ENCODE assay signal across 8 mouse cellular contexts in the genomic region with DNA sequence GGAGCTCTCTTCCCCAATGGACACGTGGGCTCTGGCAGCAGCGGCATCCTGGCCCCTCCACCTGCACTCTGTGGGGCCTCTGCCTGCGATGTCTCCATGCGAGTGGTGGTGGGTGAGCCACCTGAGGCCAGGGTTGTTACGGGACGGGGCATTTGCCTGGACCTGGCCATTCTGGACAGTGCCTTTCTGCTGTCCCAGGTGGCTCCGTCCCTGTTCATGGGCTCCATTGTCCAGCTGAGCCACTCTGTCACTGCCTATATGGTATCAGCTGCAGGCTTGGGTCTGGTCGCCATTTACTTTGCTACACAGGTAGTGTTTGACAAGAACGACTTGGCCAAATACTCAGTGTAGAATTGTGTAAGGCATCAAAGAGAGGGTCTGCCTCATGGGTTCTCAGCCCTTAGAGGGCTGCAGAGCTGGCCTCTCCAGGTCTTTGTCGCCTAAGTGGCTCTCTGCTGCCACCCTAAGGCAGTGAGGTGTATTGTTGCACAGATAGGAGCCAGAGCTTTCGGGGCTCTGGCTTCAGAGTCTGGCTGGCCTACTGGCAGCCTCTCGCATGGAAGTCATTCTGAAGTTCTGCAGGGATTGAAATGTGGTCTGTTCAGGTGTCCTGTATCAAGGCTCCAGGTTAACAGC. TPM values are rescaled to one million over a fixed set of nuclear protein-coding genes. Genes with fewer than 3 reads are reported as not detected.
DNase-seq lines count a peak whose midpoint lies in the region; ATAC-seq and TF ChIP-seq lines count a peak whose summit lies in the region.

No protein-coding gene starts in this region.

- H3K27ac ChIP-seq in forebrain, embryonic 11.5 days (ENCODE audit: low read depth, low read length) = no peak overlapping the region
- no peak overlapping the region for H3K27ac ChIP-seq in hindbrain, embryonic 11.5 days (ENCODE audit: low read depth, low read length)
- H3K27ac ChIP-seq in lung, embryonic 14.5 days (ENCODE audit: low read depth) = no peak overlapping the region

- TF ChIP-seq CTCF in E14TG2a.4 (conservative IDR thresholded peaks at IDR 0.05; ENCODE audit: low read length) = peak; percentile 91
- TF ChIP-seq CTCF in lung, embryonic 14.5 days (IDR thresholded peaks at IDR 0.05; ENCODE audit: low read depth) = peak; percentile 88

- no peaks in the 10 kb centered on the region for H3K9me3 ChIP-seq in E14TG2a.4 (ENCODE audit: low read length)
- no peaks in the 10 kb centered on the region for H3K9me3 ChIP-seq in forebrain, embryonic 11.5 days (ENCODE audit: control insufficient read depth, low read length)
- no peaks in the 10 kb centered on the region for H3K9me3 ChIP-seq in hindbrain, embryonic 11.5 days (ENCODE audit: control insufficient read depth, low read length)
- H3K9me3 ChIP-seq in lung, embryonic 14.5 days (ENCODE audit: low read depth, low read length) = no peaks in the 10 kb centered on the region

- ATAC-seq in forebrain, embryonic 11.5 days (replicated peaks; ENCODE audit: low FRiP score) = peak; percentile 75
- peak; percentile 72 for ATAC-seq in hindbrain, embryonic 11.5 days (ENCODE audit: low FRiP score)
- peak; percentile 61; the same call in 1 of the 2 replicates for ATAC-seq in lung, embryonic 14.5 days (ENCODE audit: insufficient read depth)

- H3K27me3 ChIP-seq in E14TG2a.4 (ENCODE audit: insufficient read depth, low read length) = peaks cover 16% of the 10 kb centered on the region; the same call in 1 of the 2 replicates
- H3K27me3 ChIP-seq in forebrain, embryonic 11.5 days (ENCODE audit: control insufficient read depth, insufficient read depth, low read length) = no peaks in the 10 kb centered on the region
- no peaks in the 10 kb centered on the region for H3K27me3 ChIP-seq in hindbrain, embryonic 11.5 days (ENCODE audit: control insufficient read depth, insufficient read depth, low read length)
- no peaks in the 10 kb centered on the region for H3K27me3 ChIP-seq in lung, embryonic 14.5 days (ENCODE audit: insufficient read depth, low read length)

- no peak overlapping the region for H3K4me3 ChIP-seq in E14TG2a.4 (replicated peaks; ENCODE audit: low read length)
- H3K4me3 ChIP-seq in forebrain, embryonic 11.5 days (ENCODE audit: low read depth, low read length) = no peak overlapping the region
- no peak overlapping the region for H3K4me3 ChIP-seq in hindbrain, embryonic 11.5 days (ENCODE audit: low read depth, low read length)
- H3K4me3 ChIP-seq in lung, embryonic 14.5 days (ENCODE audit: low read depth, low read length) = no peak overlapping the region

- no peak overlapping the region for H3K4me2 ChIP-seq in forebrain, embryonic 11.5 days (ENCODE audit: low read depth, low read length, severe bottlenecking)
- no peak overlapping the region for H3K4me2 ChIP-seq in hindbrain, embryonic 11.5 days (replicated peaks; ENCODE audit: low read depth, low read length)
- no peak overlapping the region for H3K4me2 ChIP-seq in lung, embryonic 14.5 days

- H3K9ac ChIP-seq in forebrain, embryonic 11.5 days (ENCODE audit: low read length) = no peak overlapping the region
- H3K9ac ChIP-seq in hindbrain, embryonic 11.5 days (ENCODE audit: low read depth, low read length) = no peak overlapping the region
- no peak overlapping the region for H3K9ac ChIP-seq in lung, embryonic 14.5 days

- peaks cover 28% of the 10 kb centered on the region for H3K4me1 ChIP-seq in E14TG2a.4 (replicated peaks; ENCODE audit: low read depth, low read length)
- no peaks in the 10 kb centered on the region; the same call in 1 of the 2 replicates for H3K4me1 ChIP-seq in forebrain, embryonic 11.5 days (replicated peaks; ENCODE audit: control insufficient read depth, insufficient read depth, low read length)
- no peaks in the 10 kb centered on the region for H3K4me1 ChIP-seq in hindbrain, embryonic 11.5 days (replicated peaks; ENCODE audit: control insufficient read depth, insufficient read depth, low read length)
- no peaks in the 10 kb centered on the region for H3K4me1 ChIP-seq in lung, embryonic 14.5 days (ENCODE audit: insufficient read depth)

- no peaks in the 10 kb centered on the region for H3K36me3 ChIP-seq in E14TG2a.4 (ENCODE audit: insufficient read depth, low read length)
- no peaks in the 10 kb centered on the region; the same call in 1 of the 2 replicates for H3K36me3 ChIP-seq in forebrain, embryonic 11.5 days (ENCODE audit: control insufficient read depth, insufficient read depth, low read length)
- H3K36me3 ChIP-seq in hindbrain, embryonic 11.5 days (ENCODE audit: control insufficient read depth, insufficient read depth, low read length) = no peaks in the 10 kb centered on the region
- H3K36me3 ChIP-seq in lung, embryonic 14.5 days (ENCODE audit: insufficient read depth) = no peaks in the 10 kb centered on the region

- peak; percentile 44 for DNase-seq in c-Kit-negative CD71-positive TER-119-positive erythroid progenitor cells, embryonic 14.5 days (ENCODE audit: low read depth, low spot score)
- DNase-seq in forebrain, embryonic 11.5 days (ENCODE audit: low spot score) = peak; percentile 89
- peak; percentile 89 for DNase-seq in hindbrain, embryonic 11.5 days (ENCODE audit: low spot score)
- peak; percentile 57 for DNase-seq in layer of hippocampus, adult 9-10 months (ENCODE audit: low spot score)
- peak; percentile 91 for DNase-seq in lung, embryonic 14.5 days
- peak; percentile 89 for DNase-seq in retina, embryonic 14.5 days (ENCODE audit: low spot score)
- DNase-seq in thymus, postnatal 25 days = peak; percentile 82

- WGBS in forebrain, embryonic 11.5 days = 47% methylated on average over 12 of the region's 12 CpGs
- 45% methylated on average over 12 of the region's 12 CpGs for WGBS in hindbrain, embryonic 11.5 days
- WGBS in lung, embryonic 14.5 days = 51% methylated on average over 12 of the region's 12 CpGs

RNA-seq across cellular contexts. Expression of a gene that starts 18.7 kb away (rescaled TPM):
- polyA plus RNA-seq in forebrain, embryonic 11.5 days (2014; fragmentation: Nextera tagmentation; extraction: Ambion mirVana) = 8.4 and 9.4 TPM in 2 replicates
- polyA plus RNA-seq in hindbrain, embryonic 11.5 days (2014; fragmentation: Nextera tagmentation; extraction: Ambion mirVana) = 7.5 and 8.4 TPM in 2 replicates
- polyA plus RNA-seq in lung, embryonic 14.5 days (2014; fragmentation: Nextera tagmentation; extraction: Ambion mirVana) = 1.8 and 2.2 TPM in 2 replicates

RNA-seq across cellular contexts. Expression of a gene that starts 25.9 kb away (rescaled TPM):
- polyA plus RNA-seq in forebrain, embryonic 11.5 days (2014; fragmentation: Nextera tagmentation; extraction: Ambion mirVana) = 19.8 and 20.3 TPM in 2 replicates
- polyA plus RNA-seq in hindbrain, embryonic 11.5 days (2014; fragmentation: Nextera tagmentation; extraction: Ambion mirVana) = 21.1 and 22.6 TPM in 2 replicates
- 35.7 and 41.3 TPM in 2 replicates for polyA plus RNA-seq in lung, embryonic 14.5 days (2014; fragmentation: Nextera tagmentation; extraction: Ambion mirVana)
